Mouse (Mus musculus): ENCODE measurements around the gene Gpr155. TPM values are rescaled to one million over a fixed set of nuclear protein-coding genes. Genes with fewer than 3 reads are reported as not detected.

The Gpr155 gene
- total and polyA plus RNA-seq, 3 experiments, result 1.6 to 7.5 (median 5.9) TPM

DNA sequence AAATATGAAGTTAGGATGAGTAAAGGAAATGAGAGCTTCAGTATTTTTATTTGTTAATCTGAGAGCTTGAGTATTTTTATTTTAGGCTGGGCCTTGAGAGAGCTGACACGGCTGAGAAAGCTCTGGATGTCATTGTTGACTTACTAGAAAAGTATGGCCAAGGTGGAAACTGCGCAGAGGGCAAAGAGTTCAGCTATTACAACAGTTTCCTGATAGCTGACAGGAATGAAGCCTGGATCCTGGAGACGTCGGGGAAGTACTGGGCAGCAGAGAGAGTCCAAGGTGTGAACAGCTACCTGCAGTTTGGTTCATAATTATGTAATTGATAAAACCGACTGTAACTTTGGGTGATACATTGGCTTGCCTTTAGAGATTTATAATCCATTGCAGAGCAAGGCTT is 67.2 kb downstream of the Gpr155 start:
- no peak for DNase-seq

DNA sequence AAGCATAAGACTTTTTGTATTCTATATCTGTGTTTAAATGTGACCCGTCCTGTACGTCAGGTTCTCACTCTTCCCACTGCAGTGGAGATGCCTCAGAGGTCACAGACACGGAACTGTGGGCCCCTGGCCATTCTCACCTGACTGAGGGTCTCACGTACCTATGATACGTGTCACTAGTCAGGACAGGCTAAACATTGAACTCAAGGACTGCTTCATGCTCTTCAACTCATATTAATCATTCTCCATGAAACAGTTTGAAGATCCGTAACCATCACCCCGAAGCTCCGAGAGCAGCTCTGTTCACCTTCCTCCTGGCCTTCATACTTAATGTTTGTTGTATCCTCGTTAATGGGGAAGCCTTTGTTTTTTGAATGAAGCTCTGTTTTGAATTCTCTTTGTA is 68.9 kb downstream of the Gpr155 start:
- DNase-seq, result no peak

DNA sequence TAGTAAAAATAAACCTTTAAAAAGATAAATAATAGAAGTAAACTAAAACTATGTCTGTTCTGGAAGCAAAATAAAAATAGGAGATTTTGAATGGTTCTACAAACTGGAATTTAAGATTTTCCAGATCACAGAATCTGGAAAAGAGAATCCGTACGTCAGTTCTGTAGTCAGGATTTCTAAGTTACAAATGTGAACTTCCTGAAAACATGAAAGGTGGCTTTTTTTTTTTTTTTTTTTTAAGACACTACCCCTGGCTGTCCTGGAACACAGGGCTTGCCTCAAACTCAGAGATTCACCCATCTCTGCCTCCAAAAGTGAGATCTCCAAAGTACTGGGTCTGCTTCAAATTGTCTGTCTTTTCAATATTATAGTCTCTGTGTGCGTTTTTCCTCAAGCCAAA is 72.1 kb downstream of the Gpr155 start:
- no peak for DNase-seq

DNA sequence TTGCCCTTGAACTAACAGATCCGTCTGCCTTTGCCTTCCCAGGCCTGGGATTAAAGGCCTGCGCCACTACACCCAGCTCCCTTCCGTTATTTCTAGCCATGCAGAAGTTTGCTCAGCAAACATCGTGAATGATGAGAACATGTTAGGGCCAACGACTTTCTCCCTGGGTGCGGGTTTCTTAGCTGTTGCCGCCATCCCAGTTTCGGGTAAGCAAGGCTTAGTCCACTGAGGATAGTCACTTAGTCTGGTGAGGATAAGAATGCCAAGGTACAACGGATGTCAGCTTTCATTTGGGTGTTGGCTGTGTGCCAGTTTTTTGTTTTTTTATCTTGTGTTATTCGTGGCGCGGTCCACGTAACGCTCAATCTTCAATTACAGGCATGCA is 73.3 kb downstream of the Gpr155 start:
- peak; percentile 71 for DNase-seq

DNA sequence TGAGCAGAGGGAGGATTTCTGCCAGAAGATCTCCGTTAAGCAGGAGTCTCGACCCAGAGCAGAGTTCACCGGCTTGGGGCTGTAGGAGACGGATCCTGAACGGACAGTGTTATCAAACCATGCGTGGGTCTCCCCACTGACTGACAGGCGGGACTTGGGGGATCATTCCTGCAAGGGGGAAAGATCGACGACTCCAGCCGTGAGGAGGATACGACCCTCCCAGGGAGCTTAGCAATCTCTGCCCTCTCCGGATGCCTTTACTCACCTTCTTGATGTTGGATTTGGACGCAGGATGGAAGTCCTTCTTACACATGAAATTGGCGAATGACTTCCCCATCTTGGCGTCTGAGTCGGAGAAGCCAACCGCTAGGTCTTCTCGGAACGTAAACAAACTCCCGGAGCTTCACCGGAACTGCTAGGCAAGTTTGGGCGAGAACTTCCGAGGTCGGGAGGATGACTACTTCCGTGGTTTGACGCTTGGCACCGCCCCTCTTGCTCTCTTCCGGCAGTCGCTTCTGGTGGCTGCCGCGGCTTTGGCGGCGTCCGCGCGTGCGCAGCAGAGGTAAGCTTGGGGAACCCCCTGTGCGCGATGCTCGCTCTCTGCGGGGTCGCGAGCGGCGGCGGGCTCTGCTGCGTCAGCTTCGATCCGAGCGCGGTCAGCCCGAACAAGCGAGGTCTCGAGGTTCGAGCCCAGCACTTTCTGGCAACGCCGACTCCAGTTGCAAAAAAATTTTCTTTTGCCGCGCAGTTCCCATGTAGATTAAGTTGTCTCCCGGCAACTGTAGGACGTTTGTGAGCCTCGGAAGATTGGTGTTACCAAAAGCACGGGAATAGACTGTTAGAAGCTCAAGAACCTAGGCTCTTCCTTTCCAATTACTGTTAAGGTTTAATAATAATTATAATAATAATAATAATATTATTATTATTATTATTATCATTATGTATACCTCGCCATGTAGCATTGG is 73.9 kb downstream of the Gpr155 start, which contains the start of the genes Scrn3 and Cir1:
Gene Scrn3 (plus strand): TSS at position 450 of the 965 bp plus-strand sequence.
Gene Cir1 (minus strand): TSS at position 550 of the 965 bp plus-strand sequence.
- peak; percentile 95 for DNase-seq

DNA sequence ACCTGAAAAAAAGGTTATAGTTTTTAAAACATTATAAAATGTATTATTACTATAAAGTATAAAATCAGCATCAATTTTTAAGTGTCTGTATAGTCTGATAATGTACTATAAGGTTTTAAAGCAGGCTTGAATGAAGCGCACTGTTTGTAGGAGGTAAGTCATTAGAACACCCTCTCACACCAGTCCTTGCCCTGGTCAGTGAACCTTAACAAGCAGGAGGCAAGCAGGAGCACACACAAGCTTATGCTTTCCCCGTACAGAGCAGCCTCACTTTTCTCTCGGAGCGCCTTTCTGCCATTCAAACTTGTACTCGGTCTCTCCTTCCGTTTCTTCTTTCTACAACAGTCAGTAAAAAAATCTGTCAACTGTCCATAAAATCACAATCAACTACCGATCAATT is 80.4 kb downstream of the Gpr155 start:
- DNase-seq, result no peak

DNA sequence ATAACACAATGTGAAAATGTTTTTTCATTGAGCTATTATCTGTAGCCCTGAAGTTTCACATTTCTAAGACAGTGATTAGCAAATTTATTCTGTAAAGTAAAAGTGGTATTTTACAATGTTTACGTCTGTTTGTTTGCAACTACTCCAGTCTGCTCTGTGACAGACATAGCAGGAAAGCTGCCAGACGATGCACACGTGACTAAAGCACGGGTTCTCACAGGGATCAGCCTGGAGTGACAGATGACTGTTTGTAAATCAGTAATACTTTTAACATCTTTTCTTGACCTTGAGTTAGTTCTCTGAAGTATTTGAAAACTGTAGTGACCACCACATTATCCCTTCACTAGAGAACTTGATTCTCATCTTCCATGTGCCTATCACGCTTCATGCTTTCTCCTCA is 81.9 kb downstream of the Gpr155 start:
- no peak for DNase-seq

DNA sequence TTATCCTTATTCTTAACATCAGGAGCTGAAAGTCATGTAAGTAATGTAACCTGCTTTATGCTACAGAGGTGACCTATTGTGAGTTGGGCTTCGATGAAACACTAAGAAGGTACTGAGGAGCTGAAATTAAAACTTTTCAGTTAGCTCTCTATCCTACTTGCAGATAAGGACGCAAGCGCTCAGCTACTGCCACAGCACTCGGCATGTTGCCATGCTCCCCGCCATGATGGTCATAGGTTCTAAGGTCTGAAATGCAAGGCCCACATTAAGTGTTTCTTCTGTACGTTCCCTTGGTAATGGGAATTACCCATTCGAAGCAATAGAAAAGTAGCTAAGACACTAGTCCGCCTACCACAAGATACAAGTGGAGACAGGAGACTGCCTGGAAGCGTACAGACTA is 83.7 kb downstream of the Gpr155 start:
- DNase-seq, result no peak

DNA sequence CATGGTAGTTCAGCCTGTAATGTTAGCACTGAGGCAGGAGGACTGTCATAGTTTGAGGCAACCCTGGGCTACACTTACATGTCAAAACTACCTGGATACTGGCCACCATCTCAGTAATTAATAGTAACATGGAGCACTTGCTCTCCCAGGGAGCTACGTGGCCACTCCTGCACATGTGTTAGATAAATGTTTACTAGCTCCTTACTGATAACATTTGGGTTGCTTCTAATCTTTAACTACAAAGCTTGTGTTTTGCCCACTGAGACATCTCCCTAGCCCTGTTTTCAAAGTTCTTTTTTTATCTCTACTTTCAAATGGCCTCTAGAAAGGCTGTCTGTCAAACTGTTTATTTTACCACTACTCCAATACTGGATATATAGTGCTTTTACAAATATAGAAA is 84.4 kb downstream of the Gpr155 start:
- DNase-seq, result no peak

DNA sequence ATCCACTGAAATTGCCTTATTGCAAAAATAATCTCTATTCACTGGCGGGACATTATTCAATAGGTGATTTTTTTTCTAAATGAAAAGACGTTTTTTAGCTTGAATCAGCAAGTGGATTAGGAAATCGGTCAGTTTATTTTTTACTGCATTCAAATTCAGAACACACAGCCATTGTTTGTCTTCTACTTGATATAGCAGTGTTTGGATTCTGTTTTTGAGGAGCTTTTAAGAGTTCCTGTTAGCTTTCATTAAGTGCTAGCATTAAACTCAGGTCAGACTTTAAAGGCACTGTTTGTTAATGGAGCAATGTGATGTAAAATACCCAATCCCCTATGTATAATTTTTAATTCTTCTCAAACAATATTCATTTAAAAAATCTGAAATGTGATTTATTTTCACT is 87.5 kb downstream of the Gpr155 start:
- no peak for DNase-seq

DNA sequence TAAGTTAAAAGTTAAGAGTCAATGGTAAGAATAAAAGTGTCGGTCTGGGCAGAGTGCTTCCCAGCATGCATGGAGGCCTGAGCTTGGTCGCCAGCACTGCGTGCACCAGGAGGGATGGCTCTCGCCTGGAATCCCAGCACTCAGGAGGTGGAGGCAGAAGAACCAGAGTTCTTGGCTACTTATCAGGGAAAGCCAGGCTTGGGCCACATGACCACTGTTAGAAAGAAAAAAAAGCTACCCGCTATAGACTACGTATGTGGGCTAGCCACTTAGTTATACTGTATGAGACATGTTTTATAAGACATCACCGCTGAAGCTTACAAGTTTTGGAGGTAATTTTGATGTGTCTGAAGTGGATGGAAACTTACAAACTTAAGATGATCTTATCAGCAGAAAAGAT is 88.2 kb downstream of the Gpr155 start:
- DNase-seq, result no peak

DNA sequence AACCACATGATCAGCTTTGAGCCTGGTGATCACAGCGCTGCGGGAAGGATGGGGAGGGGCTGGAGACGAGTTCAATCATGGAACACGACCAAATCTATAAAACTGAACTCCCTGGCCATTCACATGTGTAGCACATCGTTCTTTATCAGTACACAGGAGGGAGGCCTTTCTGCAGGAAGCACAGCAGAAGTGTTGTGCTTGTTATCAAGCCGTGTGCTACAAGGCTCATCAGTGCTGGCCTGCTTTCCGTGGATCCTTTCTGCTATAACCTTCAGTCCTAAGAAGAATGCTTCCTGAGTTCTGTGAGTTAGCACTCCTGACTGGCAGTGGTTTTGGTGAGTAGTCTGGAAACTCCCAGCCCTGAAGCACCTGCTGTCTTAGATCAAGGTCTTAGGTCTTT is 91.3 kb downstream of the Gpr155 start:
- no peak for DNase-seq

Other genes with a start within 250 kb of the Gpr155 start
- gene Ola1, start 167.6 kb downstream of the Gpr155 start, total RNA-seq (2021), result 10 to 100 TPM; 50.2 to 56.2 TPM
- 0.65 and 1.2 TPM in 2 replicates for gene Ola1, start 167.6 kb downstream of the Gpr155 start, polyA plus RNA-seq (2012; rRNA removed)
- not detected for gene Sp9, start 114.6 kb downstream of the Gpr155 start, total RNA-seq (2021)
- not detected in 2 replicates for gene Sp9, start 114.6 kb downstream of the Gpr155 start, polyA plus RNA-seq (2012; rRNA removed)
- 10 to 100 TPM; 19.1 to 28.1 TPM for gene Scrn3, start 74.0 kb downstream of the Gpr155 start, total RNA-seq (2021)
- 3.8 and 4.6 TPM in 2 replicates for gene Scrn3, start 74.0 kb downstream of the Gpr155 start, polyA plus RNA-seq (2012; rRNA removed)
- 10 to 100 TPM; 14.0 to 21.7 TPM for gene Cir1, start 73.9 kb downstream of the Gpr155 start, total RNA-seq (2021)
- 0.36 and 0.40 TPM in 2 replicates for gene Cir1, start 73.9 kb downstream of the Gpr155 start, polyA plus RNA-seq (2012; rRNA removed)
- gene Wipf1, start 143.2 kb upstream of the Gpr155 start, total RNA-seq (2021), result 10 to 100 TPM; 13.4 to 19.7 TPM
- 16.8 and 17.4 TPM in 2 replicates for gene Wipf1, start 143.2 kb upstream of the Gpr155 start, polyA plus RNA-seq (2012; rRNA removed)
- gene Chrna1, start 193.8 kb upstream of the Gpr155 start, total RNA-seq (2021), result not detected
- gene Chrna1, start 193.8 kb upstream of the Gpr155 start, polyA plus RNA-seq (2012; rRNA removed), result 0.02 TPM in 1 of 2 replicates, not detected in the other